Mouse (Mus musculus): ENCODE measurements around the gene Tmod3.

- TF ChIP-seq CTCF (IDR thresholded peaks at IDR 0.05; ENCODE audit: low read depth) (no peak), EP300 (optimal IDR thresholded peaks at IDR 0.05) (no peak)
Observed at GRCm38 (mm10) chr9:75600166-75600934, 40.9 kb upstream of the Tmod3 start.

All from stomach, postnatal 0 days (tissue).